Mouse (Mus musculus): ENCODE results near the gene Fzd2.

DNA sequence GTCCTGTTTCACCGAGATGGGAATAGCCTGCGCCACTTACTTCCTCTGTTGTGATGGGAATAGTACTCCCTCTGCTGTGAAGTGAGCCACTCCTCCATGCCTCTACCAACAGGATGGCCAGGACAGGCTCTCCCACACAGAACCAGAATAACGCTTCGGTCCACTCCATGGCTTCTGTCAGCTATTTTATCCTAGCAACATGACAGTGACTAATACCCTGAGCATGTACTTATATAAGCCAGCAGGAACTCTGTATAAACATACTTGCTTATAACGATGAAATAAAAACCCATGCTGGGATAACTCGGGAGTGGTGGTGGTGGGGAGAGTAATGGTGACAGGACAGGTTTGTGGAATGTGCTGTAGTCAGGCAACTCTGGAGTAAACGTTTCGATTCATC lies 51.7 kb downstream of the Fzd2 start:
- TF ChIP-seq POLR2A (IDR thresholded peaks at IDR 0.05; ENCODE audit: low read depth, low read length): no peak
- TF ChIP-seq CTCF (IDR thresholded peaks at IDR 0.05; ENCODE audit: borderline replicate concordance, insufficient read depth, low read length): no peak
